Mouse (Mus musculus): Measurements from ENCODE around the gene Ppp2r3d.

DNA sequence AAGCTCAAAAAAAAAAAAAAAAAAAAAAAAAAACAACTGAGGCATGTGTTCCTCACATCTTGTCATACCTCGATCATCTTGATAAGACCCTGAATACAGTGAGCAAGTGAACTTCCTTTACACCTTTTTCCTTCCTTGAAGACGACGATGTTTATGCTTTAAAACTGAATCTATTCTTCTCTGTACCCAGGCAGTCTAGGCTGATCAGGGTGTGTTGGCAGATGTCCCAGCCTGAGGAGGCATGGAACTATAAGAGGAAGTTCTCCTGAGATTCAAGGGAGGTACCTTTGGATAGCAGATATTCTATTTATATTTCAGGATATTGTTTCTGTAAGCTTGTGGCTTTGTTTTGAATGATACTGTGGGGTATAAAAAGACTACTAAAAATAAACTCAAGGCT lies 1.4 kb upstream of the Ppp2r3d start:
- no peak for TF ChIP-seq CTCF (IDR thresholded peaks at IDR 0.05; ENCODE audit: insufficient read depth, low read depth, low read length)
- no peak for TF ChIP-seq POLR2A (IDR thresholded peaks at IDR 0.05; ENCODE audit: insufficient read depth, low read depth, low read length)
